Mouse (Mus musculus) adipocyte (in vitro differentiated cells): ENCODE results near the gene Sema4d.
A peak's percentile ranks its signal among the peaks of the same experiment; 100 is the strongest.
"Not testable (repeated sequence)": the region's sequence is repeated elsewhere in the genome, so short reads cannot be mapped to it uniquely, and the experiment has no call there.

Experiments
- DNase-seq: peaks from one replicate; pipeline ENCODE4 v3.0.0-alpha.2; 2016; ENCODE audit warnings: low spot score

Gene Sema4d

GRCm38 (mm10) chr13:51678687-51679086 is 114.9 kb downstream of the Sema4d start:
- DNase-seq = no peak

- no peak for DNase-seq
Measured at GRCm38 (mm10) chr13:51677630-51678185, 115.8 kb downstream of the Sema4d start.

DNA sequence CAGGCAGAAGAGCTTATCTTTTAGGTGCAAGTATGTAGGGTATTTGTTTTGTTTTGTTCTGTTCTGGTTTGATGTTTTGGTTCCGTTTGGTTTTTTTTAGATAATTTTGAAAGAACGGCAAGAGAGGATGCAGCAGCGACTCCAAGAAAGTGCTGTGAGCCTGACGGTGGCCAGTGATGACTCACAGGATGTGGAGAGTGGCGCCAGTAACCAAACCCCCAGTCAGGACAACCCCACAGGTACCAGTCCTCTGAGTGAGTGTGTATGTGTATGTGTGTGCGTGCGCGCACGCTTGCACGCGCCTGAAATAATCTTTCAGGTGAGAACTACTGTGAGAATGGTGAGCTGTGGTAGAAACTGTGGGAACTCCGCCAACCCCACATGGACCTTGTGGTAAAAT is 116.5 kb downstream of the Sema4d start:
- no peak for DNase-seq

- no peak for DNase-seq
Measured at GRCm38 (mm10) chr13:51676641-51677040, 116.9 kb downstream of the Sema4d start.

- DNase-seq = not testable (repeated sequence)
Measured at GRCm38 (mm10) chr13:51668195-51668594, 125.4 kb downstream of the Sema4d start.

GRCm38 (mm10) chr13:51663561-51663960 is 130.0 kb downstream of the Sema4d start:
- no peak for DNase-seq

DNA sequence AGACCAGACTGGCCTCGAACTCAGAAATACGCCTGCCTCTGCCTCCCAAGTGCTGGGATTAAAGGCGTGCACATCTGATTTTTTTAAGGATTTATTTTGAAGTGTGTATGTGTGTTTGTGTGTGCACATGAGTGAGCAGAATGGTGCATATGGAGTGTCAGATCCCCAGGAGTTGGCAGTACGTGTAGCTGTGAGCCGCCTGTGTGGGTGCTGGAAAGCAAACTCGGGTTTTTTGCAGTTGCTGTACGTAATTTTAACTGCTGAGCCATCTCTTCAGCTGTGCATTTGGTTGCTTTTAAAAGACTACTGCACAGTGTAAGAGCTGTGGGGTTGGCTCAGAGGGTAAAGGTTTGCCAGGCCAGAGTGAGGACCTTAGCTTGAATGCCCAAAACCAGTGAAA is 134.0 kb downstream of the Sema4d start:
- no peak for DNase-seq

GRCm38 (mm10) chr13:51658094-51658493 is 135.5 kb downstream of the Sema4d start:
- DNase-seq = no peak

GRCm38 (mm10) chr13:51656516-51657235 is 136.9 kb downstream of the Sema4d start:
- DNase-seq = no peak

- DNase-seq = no peak
Measured at GRCm38 (mm10) chr13:51653961-51654360, 139.6 kb downstream of the Sema4d start.

DNA sequence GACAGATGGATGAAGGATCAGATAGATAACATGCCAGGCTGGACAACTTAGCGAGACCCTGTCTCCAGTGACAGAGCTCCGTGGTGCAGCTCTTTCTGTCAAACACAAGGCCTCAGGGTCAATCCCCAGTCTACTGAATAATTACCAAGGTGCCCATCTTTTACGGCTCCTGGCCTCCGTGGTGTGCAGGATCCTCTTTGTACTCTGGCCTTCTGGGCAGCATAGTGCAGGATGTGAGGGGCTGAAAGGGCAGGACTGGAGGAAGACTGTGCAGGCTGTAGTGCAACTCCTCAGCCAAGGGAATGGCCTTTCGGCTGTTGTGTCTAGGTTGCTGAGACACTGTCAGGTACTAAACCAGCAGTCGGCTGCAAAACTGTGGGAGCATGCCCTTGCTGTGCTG is 140.4 kb downstream of the Sema4d start:
- no peak for DNase-seq

GRCm38 (mm10) chr13:51651408-51652064 is 142.0 kb downstream of the Sema4d start, which contains the start of gene Secisbp2:
Gene Secisbp2 (plus strand): TSS chr13:51651697.
- DNase-seq = peak; percentile 91

DNA sequence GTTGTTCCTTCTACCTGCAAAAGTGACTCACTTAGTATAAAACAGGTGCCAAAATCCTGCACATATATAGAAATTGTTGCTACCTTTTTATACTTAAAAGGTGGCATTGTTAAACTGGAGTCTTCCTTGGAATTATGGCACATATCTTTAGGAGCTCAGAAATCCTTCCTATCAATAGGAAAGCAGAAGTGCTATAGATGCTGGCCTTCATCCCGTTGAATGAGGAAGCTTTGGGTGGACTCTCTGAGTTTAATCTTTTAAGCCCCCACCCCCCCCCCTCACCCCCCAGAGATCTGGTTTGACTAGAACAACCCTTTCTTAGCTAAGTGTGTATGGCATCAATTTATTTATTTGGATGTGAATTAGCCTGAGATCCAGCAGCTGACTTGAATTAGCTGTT is 143.8 kb downstream of the Sema4d start:
- DNase-seq = no peak

DNA sequence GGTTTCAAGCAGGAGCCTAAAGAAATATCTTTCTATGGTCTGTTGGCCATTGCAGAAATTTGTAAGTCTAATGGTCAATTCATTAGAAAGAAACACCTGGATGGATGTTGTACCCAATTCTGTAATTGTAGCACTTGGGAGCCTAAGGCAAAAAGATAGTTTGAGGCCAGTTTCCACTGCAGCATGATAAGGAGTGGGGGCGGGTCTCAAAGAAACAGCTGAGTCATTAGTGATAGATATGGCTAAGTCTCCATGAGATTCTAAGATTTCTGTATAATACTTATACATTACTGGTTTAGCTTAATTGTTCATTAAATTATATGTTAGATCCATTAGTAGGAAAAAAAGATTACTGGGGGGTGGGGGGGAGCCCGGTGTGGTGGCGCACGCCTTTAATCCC is 145.3 kb downstream of the Sema4d start:
- no peak for DNase-seq

GRCm38 (mm10) chr13:51647770-51648169 is 145.8 kb downstream of the Sema4d start:
- no peak for DNase-seq

- DNase-seq = no peak
Measured at GRCm38 (mm10) chr13:51646362-51647027, 147.1 kb downstream of the Sema4d start.

DNA sequence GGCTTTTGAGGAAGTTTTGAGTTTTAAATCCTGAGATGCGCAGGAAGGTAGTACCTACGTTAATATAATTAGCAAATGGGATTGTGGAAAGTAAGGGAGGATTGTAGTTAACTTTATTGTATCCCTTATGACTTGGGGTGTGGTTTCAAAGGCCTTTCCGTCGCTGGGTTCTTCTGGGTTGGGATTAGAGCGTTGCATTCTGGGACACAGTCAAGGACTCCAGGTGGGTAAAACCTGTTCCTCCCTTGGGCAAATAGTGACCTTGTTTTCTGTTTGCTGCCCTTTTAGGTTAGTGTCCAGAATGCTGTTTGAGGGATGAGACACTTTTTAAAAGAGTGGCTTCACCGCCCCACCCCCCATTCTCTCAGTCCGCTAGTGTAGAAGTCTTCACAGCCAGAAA is 147.7 kb downstream of the Sema4d start:
- peak; percentile 47 for DNase-seq

DNA sequence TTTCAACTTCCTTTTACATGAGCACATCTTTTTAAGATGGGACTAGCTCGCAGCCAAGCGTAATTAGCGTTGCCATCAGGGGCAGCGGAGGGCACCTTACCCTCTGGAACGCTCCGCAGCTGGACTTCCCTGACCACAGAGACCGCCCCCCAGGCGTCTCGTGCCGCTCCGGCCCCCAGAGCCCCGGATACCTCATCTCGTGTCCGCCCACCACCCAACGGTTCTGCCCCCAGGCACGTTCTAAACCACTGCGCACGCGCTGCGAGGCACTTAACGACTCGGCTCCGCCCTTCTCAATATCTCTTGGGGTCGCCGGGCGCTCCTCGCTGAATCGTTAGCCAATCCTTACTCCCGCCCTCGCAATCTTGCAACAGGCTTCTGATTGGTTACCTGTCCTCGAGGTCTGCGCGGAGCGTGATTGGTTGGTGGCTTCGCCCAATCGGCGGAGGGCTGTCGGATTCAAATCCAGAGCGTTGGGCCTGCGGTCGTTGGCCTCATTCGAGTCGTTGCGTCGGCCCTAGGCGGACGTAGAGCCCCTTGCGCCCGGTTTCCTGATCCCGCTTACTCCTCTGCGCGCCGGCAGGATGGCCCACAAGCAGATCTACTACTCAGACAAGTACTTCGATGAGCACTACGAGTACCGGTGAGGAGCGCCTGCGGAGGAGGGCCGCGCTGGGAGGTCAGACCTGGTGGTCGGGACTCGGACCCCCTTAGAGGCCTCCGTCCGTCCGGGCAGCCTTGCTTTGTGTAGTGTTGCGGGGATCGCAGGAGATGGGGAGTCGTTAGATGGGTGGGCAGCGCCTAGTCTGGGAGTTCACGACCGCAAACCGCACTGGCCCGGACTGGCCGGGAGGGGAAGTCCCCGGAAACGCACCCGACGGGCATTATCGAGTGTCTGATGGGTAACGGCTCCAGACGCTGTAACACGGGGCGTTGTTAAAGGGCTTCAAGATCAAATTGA is 148.4 kb downstream of the Sema4d start, which contains the start of gene Cks2:
Gene Cks2 (plus strand): TSS at position 404 of the 961 bp plus-strand sequence.
- DNase-seq = peak; percentile 96

- DNase-seq = no peak
Measured at GRCm38 (mm10) chr13:51643924-51644828, 149.4 kb downstream of the Sema4d start.

GRCm38 (mm10) chr13:51642171-51642778 is 151.3 kb downstream of the Sema4d start:
- no peak for DNase-seq
